Mouse (Mus musculus) cerebellum, adult 9-10 months (tissue): ENCODE measurements around the gene Terb2.
"Not testable (repeated sequence)": the region's sequence is repeated elsewhere in the genome, so short reads cannot be mapped to it uniquely, and the experiment has no call there.

ENCODE experiments used
- DNase-seq: peaks from one replicate; pipeline ENCODE4 v3.0.0; 2022

Terb2 gene

DNA sequence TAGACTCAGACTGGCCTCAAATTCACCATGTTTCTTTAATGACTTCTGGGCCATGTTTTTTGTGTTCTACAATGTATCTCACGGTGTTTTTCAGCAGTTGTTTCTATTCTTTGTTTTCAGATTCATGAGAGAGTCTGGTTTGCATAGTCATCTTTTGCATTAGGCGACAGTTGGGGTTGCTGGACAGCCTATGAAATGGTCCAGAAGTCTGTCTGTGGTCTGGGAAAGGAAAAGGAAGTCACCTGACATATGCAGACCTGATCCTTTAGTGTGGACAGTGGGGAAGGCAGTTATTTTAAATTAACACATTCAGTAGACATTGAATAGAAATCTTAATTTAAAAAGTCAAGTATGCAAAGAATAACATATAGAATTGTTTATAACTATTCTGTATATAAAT, 23.5 kb upstream of the Terb2 start:
- DNase-seq, result no peak

DNA sequence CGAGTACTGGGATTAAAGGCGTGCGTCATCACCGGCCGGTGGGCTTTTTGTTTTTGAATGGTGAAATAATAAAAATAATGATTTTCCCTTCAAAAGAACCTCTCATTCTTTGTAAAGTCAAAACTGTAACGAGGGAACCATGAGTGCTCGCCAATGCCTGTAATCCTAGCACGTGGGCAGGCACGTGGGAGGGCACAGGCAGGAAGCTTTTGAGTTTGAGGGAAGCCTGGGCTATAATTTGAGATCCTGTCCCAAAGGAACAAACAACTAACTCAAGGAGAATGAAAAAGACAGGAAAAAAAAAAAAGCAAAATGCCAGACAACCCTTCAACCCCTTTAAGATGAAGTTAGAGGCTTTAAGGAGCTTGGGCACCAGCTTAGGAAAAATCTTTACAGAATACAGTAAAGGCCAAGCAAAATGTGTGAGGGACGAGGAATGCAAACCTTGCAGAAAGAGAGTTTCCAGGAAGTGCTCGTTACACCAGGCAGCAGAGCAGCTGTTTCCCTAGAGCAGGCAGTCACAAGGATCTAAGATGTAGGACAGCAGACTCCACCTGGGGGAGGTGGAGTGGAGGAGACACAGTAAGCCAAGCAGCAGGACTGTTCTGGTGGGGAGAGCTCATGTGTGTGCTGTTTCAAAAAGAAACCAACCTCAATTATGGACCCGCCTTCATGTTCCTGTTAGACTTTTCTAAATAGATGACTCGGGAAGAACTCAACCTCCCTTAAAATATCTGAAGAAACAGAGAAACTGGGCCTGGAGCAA, 22.5 kb upstream of the Terb2 start:
- DNase-seq, result no peak

DNA sequence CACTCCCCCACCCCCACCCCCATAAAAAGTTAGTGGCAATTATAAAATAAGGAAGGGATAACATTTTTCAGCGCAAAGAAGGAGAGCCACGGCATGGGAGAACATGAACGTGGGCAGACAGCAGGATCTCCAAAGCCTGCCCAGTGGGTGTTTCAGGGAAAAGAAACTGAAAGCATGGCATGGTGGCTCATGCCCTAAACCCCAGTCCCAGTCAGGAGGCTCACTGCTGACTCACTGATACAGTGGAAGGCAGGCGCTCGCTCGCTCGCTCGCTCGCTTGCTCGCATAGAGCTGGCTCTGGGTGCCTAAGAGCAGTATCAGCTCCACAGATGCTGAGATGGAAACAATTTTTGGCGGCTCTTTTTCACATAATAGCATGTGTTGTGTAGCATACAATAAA, 21.8 kb upstream of the Terb2 start:
- DNase-seq, result no peak

DNA sequence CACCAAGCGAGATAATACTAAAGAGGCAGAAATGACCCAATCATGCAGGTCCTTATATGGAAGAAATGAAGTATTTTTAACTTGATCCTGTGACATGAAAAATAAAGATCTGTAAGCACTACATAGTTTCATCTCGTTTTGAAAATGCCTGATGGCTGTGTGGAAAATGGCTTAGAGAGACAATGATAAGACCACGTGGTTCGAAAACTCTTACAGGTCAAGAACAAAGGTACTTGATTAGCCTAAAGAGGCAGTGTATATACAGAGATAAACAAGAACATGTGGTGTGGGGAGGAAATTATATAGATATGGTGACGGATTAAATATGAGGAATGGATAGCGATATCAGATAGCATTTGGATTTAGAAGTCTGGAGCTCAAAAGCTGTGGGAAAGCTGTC, 14.8 kb upstream of the Terb2 start:
- DNase-seq, result no peak

DNA sequence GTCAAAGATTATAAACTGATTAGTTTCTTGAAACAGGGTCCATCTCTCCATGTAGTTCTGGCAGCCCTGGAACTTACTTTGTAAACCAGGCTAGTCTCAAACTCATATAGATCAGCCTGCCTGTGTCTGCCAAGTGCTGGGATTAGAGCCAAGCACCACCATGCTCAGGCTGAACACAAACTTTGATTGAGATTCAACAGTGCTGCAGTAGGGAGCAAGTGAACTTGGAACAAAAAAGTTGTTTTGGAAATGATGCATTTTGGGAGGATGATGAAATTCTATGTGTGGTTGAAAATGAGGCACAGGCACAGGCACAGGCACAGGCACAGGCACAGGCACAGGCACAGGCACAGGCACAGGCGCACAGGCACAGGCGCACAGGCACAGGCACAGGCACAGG, 13.9 kb upstream of the Terb2 start:
- DNase-seq, result no peak

DNA sequence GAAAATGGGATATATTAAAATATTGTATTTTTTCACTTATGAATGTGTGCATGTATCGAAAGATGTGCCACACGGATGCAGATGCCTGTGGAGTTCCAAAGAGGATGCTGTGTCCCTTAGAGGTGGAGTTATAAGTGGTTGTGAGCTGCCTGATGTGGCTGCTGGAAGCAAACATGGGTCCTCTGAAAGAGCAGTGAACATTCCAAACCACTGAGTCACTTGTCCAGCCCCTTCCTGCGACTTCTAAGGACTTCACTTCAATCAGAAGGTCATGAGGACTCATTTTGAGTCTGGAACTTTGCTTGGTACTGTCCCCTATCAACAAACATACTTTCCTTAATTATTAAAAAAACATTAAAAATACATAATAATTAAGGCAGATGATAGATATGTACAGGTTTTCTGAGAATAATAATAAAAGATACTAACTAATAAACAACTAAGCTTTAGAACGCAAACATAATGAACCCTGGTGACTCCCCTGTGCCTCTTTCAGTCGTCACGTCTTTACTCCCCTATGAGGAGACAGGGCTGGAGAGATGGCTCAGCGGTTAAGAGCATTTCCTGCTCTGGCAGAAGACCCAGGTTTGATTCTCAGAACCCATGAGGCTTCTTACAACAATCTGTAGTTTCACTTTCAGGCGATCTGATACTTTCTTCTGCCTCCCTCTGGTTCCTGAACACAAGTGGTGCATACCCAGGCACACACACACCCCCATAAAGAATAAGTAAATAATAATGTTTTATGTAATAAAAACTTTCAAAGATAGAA, 5.8 kb upstream of the Terb2 start:
- DNase-seq, result no peak

DNA sequence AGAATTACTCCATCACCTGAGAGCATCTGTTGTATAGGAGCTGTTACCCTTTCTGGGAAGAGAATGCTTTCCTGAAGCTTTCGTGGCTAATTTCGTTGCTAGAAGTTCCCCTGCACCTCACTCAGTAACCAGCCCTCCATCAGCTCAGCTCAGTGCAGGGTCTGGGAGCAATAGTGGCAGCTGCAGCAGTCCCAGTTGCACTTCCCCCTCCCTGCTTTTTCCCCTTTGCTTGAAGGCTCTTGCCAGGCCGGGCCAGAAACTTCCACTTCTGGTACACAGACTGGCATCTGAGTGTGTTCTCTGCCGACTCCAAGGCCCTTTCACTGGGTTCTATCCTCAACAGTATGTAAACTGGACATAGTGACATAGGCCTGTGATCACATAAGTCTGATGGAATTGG, 986 bp upstream of the Terb2 start:
- no peak for DNase-seq

DNA sequence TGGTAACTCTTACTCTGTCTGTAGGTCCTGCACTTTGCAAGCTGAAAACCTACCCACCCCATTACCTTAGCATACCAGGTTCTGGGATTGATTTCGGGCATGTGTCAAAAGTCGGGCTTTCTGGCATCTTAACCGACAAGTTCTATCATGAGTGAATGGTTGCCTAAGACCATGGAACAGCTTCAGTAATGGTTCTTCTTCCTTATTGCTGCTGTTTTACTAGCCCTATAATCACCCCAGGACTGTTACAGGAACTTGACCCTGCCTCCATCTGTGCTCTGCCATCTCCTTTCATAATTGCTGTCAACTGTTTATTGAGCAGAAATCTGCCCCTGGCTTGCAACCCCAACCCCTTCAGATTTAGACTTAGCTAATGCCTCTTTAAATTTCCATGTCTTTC, 679 bp downstream of the Terb2 start:
- DNase-seq, result no peak

DNA sequence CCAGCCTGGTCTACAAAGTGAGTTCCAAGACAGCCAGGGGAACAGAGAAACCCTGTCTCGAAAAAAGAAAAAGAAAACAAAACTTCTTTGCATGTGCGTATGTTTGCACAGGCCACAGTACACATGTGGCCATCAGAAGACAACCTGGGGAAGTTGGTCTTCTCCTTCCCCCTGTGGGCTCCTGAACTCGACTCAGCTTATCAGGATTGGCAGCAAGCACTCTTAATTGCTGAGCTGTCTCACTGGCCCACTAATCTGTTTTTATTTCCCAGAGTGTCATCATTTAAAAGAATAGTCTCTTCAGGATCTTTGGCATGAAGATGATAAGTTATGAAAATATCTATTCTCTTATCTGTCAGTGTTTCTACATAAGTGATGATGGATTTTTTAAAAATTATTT, 5.8 kb downstream of the Terb2 start:
- no peak for DNase-seq

DNA sequence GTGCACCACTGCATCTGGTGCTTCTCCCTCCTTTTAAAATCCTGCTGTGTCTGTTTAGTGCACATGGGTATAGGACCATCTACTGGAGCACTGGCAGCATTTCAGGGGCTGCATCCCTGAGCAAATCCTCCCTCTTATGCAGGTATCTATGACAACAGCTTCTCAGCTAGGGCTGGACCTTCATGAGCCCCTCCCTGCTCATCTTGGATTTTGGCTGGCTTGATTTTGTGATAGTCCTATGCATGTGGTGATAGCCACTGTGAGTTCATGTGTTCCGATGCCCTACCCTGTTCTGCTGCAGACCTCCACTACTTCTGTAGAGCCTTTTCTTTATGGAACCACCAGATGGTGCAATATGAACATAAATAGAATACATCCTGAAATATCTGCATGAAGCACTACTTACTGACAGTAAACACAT, 8.4 kb downstream of the Terb2 start:
- DNase-seq, result peak; percentile 63

DNA sequence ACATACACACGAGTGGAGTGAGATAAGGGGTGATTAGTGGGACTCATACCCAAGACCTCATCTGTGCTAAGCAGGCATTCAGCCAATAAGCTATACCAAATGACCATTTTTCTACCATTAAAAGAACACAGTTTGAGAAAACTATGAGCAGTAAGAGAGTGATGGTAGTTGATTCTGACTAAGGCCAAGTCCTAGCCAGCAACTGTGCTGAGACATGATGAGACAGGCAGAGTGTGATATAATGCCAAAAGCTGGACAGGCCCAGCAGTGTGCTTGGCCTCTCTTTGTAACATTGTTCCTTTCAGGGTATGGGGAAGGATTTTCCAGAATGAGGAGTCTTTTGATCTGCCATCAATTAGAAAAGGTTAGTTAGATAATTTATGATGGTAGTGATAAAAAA, 15.4 kb downstream of the Terb2 start:
- no peak for DNase-seq

DNA sequence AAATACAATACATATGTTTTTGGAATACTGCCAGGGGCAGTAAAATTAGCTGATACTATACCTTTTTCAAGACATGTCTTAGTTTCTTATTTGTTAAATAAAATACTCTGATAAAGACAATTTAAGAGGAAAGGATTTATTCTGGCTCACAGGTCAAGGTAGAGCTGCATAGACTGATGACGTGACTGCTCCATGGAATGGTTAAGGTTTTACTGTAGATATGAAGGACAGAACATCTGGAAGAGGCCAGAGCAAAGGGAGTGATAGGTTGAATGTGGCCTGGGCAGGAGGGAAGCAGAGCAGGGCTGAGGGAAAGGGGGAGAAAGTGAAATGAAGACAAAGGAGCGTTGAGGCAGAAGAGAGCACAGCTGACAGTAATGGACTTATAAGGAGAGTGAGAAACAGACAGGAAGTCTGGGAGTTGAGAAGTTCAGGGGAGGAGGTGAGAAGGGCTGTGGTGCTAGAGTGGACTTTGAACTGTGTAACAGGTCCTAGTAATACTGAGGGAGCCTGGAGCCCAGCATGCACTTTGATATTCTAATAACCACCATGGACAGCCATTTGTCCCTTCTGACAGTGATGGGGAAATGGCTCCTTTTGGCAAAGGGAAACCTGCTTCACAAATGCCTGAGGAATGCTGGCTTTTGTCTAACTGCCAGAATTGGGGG, 20.5 kb downstream of the Terb2 start:
- DNase-seq, result no peak

DNA sequence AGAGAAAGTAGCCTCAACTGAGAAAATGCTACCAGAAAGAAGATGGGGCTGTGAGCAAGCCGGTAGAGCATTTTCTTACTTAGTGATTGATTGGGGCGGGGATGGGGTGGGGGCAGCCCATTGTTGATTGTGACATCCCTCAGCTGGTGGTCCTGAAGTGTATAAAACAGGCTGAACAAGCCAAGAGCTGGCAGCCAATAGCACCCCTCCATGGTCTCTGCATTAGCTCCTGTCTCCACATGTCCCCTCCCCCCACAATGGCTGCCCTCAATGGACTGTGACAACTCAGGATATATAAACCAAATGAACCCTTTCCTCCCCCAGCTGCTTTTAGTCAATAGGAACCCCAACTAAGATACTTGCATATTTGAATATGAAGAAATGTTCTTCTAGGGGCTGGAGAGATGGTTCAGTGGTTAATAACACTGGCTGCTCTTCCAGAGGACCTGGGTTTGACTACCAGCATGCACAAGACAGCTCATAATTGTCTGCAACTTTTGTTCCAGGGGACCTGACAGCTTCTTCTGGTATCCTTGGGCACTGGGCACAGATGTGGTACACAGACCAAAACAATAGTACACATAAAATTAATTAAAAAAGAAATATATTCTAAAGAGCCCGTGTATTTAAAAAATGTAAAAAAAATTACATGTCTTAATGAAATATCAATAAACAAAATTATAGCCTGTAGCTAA, 24.6 kb downstream of the Terb2 start:
- no peak for DNase-seq

DNA sequence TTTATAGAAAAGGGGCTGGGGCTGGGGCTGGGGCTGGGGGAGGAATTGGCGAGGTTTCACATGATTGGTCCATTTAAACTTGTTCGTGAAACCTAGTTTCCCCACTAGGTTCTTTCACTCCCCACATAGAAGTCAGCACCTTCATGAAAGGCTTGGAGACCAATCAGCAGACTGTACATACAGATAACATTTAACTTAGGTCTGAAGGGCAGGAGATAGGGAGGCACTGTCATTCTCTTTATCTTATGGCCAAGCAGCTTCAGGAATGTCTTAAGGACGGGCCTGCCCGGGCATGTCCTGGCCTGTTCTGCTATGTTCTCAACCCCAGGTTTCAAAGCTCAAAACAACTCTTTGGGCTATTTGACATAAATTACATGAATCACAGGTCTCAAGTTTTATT, 31.0 kb downstream of the Terb2 start:
- DNase-seq, result not testable (repeated sequence)

DNA sequence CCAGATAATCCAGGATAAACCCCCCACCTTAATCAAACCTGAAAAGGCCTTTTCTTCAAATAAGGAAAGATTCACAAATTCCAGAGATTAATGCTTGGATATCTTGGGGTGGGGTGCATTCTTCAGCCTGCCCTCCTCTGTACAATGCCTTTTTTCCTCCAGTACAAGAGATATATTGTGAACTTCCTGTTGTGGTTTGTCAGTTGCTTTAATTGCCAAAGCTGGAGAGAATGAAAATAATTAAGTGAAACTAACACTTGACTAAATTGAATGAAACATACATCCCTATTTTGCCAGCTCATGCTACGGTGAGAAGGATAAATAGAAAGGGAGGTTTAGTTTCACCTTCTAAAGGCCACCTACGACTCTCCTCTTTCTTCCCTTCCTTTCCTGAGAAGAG, 32.2 kb downstream of the Terb2 start:
- DNase-seq, result no peak

DNA sequence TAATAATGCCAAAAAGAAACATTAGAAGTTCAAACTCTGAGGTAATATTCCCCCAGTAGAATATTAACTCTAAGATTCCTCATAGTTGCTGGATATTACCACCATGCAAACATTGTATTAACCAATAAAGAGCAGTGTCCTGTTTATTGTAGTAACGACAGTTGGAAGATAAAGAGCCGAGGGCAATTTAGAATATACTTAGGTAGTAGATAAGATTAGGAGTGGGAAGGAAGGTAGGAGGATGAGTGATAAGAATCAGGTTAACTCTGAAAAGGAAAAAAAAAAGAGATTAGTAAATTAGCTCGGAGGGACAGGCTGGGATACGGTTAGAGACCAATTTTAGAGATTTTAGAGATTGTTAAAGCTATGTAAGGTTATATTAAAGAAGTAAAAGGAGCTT, 35.3 kb downstream of the Terb2 start:
- no peak for DNase-seq

DNA sequence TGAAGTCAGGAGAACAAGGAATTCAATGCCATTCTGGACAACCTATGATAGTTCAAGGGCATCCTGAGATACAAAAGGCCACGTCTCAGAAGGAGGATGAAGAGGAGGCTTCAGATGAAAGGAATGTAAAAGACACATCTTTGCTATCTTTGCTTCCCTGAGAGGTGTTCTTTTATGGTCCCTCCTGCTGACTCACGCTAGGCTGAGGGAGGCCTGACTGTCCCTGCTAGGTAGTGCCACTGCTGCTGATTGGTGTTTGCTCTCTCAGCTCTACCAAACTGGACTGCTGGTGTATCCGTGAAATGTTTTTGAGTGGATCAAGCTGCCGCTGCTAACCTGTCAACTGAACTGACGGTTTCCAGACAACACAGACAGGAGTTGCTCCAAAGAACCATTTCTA, 35.7 kb downstream of the Terb2 start:
- no peak for DNase-seq

DNA sequence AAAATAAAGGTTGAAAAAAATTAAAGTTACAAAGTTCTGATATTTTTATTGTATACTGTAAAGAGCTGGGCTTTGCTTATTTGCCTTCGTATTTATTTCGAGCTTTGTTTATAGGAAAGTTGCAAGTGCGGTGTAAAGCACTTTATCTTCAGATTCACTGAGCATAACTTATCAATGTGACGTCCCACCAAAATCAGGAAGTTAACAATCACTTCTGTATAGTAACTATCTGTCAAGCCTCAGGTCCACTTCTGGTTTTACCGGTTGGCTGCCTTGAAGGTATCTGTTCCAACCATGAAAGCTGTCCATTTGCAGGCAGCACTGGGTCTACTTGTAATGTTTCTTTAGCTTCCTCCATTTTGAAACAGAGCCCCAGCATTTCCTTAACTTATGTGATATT, 36.2 kb downstream of the Terb2 start:
- DNase-seq, result no peak

DNA sequence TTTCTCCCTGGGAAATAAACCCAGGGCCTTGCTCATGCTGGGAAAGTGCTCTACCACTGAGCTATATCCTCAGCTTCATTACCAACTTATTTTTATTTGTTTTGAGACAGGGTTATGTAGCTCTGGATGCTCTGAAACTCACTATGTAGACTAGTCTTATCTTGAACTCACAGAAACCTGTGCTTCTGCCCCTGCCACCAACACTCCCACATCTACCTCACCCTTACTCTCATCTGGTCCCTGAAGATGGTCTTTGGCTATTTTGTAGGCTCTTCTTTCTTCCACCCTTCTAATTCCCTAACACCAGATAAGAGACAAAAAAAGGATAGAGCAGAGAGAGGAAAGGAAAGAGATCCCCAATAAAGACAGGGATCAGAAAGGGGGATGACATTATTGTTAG, 37.6 kb downstream of the Terb2 start:
- DNase-seq, result no peak

DNA sequence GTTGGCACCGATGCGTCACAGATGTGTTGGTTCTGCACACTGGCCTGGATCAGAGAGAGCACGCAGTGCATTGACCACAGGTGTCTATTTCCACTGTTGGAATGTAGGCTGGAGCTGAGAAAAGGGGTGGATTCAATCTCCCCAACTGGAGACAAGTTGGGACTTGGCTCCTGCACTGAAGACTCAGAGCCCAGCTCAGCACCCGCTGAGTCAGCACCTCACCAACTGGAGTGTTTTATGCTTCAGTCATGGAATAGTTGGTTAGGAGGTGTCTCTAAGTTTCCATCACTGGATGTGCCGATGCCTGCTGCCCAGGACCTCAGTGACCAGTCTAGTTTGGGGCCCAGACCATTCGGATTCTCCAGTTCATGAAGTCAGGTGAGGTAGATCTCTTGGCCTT, 44.3 kb downstream of the Terb2 start:
- DNase-seq, result no peak

DNA sequence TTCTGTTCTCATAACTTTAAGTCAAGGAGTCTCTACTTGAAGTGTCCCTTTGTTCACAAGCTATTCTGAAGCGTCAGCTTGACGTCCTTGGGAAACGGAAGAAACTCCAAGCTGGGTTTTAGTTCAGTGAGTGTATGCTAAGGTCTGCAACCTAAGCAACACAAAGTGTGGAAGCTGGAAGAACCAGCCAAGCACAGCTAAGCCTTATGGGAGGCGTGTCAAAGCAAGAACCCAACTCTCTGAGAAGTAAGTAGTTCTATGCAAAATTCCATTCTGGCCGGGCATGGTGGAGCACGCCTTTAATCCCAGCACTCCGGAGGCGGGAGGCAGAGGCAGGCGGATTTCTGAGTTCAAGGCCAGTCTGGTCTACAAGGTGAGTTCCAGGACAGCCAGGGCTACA, 45.5 kb downstream of the Terb2 start:
- no peak for DNase-seq

DNA sequence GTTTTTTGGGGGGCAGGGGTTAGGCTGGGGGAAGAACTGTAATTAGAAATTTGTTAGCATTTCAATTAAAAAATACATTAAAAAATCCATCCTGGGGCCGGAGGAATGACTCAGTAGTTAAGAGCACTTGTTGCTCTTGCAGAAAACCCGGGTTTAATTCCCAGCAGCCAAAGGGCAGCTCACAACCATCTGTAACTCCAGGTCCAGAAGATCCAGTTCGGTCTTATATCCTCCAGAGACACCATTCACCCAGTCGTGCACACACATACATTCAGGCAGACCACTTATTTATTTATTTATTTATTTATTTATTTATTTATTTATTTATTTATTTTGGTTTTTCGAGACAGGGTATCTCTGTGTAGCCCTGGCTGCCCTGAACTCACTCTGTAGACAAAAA, 47.3 kb downstream of the Terb2 start:
- DNase-seq, result no peak

DNA sequence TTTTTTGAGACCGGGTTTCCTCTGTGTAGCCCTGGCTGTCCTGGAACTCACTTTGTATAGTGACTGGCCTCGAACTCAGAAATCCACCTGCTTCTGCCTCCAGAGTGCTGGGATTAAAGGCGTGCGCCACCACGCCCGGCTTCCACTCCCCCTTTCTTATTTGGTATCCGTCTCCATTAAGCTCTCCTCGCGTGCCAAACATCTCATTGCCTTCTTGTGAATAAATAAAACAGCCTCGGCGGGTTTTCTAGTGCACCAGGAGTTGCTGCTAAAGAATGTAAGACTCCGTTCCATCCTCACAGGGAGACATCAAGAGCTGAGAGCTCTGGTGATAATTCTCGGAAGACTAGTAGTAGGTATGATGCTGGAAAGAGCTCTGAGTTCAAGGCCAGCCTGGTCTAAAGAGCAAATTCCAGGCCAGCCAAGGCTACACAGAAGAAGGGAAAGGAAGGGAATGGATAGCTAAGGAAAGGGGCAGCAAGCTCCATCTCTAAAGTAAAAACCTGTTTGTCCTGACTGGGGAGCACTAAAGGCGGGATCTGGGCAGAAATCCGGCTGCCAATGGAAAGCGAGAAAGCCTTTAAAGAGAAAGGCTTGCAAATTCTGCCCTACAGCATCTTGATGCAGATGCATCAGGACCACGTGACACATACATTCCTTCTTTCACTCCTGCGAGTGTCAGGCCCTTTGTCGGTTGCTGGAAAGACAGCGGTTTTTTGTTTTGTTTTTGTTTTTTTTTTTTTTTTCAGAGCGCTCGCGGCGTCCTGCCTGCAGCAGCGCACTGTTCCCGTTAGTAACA, 47.9 kb downstream of the Terb2 start:
- peak; percentile 68 for DNase-seq
